Mouse (Mus musculus) forebrain, postnatal 0 days (tissue): ENCODE measurements around the gene Qprt. TPM values are rescaled to one million over a fixed set of nuclear protein-coding genes. Genes with fewer than 3 reads are reported as not detected.

ENCODE experiments used
- ATAC-seq: fragments of 200-750 bp; cut with Nextera tagmentation; 2 replicates; pipeline ENCODE4 v1.8.0; 2017; ENCODE audit warnings: mild to moderate bottlenecking, moderate library complexity
- DNase-seq: peaks from one replicate; pipeline ENCODE4 v3.0.0-alpha.2; 2015
- H3K27ac ChIP-seq: fragments of 300-500 bp; sonication (generic); 2 replicates; pipeline ENCODE4 v1.5.1; 2014; ENCODE audit warnings: low read depth, mild to moderate bottlenecking, antibody characterized with exemption, low read length, moderate library complexity, mixed read lengths
- H3K27me3 ChIP-seq: fragments of 300-500 bp; sonication (generic); 2 replicates; pipeline ENCODE4 v1.6.1; 2014; ENCODE audit warnings: mild to moderate bottlenecking, low read length, mixed read lengths; ENCODE audit not compliant: insufficient read depth
- H3K36me3 ChIP-seq: fragments of 300-500 bp; sonication (generic); 2 replicates; pipeline ENCODE4 v1.6.1; 2014; ENCODE audit warnings: mild to moderate bottlenecking, moderate library complexity; ENCODE audit not compliant: insufficient read depth
- H3K4me1 ChIP-seq: fragments of 300-500 bp; sonication (generic); 2 replicates; pipeline ENCODE4 v1.6.1; 2014; ENCODE audit warnings: antibody characterized with exemption; ENCODE audit not compliant: insufficient read depth
- H3K4me2 ChIP-seq: fragments of 300-500 bp; sonication (generic); 2 replicates; pipeline ENCODE4 v1.6.1; 2014; ENCODE audit warnings: low read depth, mild to moderate bottlenecking, moderate library complexity
- H3K4me3 ChIP-seq: fragments of 300-500 bp; sonication (generic); 2 replicates; pipeline ENCODE4 v1.5.1; 2014; ENCODE audit warnings: low read depth, low read length, mixed read lengths
- H3K9ac ChIP-seq: fragments of 300-500 bp; sonication (generic); 2 replicates; pipeline ENCODE4 v1.6.1; 2014; ENCODE audit warnings: mild to moderate bottlenecking
- H3K9me3 ChIP-seq: fragments of 300-500 bp; sonication (generic); 2 replicates; pipeline ENCODE4 v1.6.1; 2016; ENCODE audit warnings: low read length
- CTCF ChIP-seq: sonication (generic); IDR thresholded peaks from 2 replicates; pipeline ENCODE4 v1.5.1; 2016; ENCODE audit warnings: antibody characterized with exemption, control low read depth, low read depth
- WGBS: fragments of 180-500 bp; shearing (Covaris S2); extraction: QIAGEN DNeasy Blood & Tissue Kit; methylation state at CpG from one replicate; pipeline ENCODE4 v1.1.7; 2014; 5-methylcytosine and 5-hydroxymethylcytosine counted together
- polyA plus RNA-seq: library from polyadenylated mRNA; unstranded; fragments of >200 nt; fragmentation: Nextera tagmentation; extraction: Ambion mirVana; gene quantifications from 2 replicates; pipeline ENCODE4 v1.2.1, GENCODE M21; 2015
- total RNA-seq: library from RNA; depleted of rRNA; stranded (reverse); fragments of >200 nt; gene quantifications from 2 replicates; pipeline ENCODE4 v1.2.3, GENCODE M21; 2014

Qprt gene
- total and polyA plus RNA-seq, 2 experiments from 2014 or later, result 0.84 to 0.90 TPM

DNA sequence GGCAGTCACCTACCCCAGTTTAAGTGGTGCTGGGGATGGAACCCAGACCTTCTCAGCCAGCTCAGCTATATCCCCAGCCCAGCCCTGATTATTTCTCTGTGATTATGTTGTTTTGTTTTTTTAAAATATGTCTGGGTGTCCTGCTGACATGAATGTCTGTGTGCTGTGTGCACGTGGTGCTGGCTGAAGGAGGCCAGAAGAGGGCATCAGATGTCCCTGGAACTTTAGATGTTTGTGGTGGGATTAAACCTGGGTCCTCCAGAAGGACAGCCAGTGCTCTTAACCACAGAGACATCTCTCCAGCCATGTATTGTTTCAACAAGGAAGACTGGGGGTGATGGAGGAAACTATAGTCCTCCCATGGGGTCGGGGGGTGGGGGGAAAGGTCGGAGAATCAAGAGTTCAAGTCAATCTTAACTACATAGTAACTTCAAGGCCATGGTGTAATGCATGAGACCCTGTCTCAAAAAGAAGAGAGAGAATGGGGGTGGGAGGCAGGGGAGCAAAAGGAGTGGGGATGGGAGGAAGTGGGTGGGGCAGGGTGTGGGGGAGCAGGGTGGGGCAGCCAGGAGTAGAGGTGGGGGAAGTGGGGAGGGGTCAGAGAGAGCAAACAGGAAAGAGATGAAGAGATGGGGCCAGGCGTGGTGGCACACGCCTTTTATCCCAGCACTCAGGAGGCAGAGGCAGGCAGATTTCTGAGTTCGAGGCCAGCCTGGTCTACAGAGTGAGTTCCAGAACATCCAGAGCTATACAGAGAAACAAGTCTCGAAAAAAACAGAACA is 18.8 kb upstream of the Qprt start:
- Histone ChIP-seq H3K4me2 (no peak overlapping the region), H3K27ac (no peak overlapping the region), H3K4me1 (no peaks in the 10 kb centered on the region), H3K9me3 (no peaks in the 10 kb centered on the region), H3K27me3 (no peaks in the 10 kb centered on the region), H3K36me3 (no peaks in the 10 kb centered on the region), H3K4me3 (no peak overlapping the region), H3K9ac (no peak overlapping the region)
- DNase-seq (no peak), ATAC-seq (no peak)
- no peak for TF ChIP-seq CTCF
- 65% methylated on average over 7 of the region's 7 CpGs for WGBS

GRCm38 (mm10) chr7:127139562-127139961 is 17.5 kb upstream of the Qprt start:
- no peaks in the 10 kb centered on the region for H3K36me3 ChIP-seq
- no peak overlapping the region for H3K9ac ChIP-seq
- no peak overlapping the region for H3K4me2 ChIP-seq
- no peak for DNase-seq
- no peak overlapping the region for H3K4me3 ChIP-seq
- H3K27me3 ChIP-seq, result no peaks in the 10 kb centered on the region
- WGBS, result 51% methylated on average over 5 of the region's 5 CpGs
- H3K27ac ChIP-seq, result no peak overlapping the region
- ATAC-seq, result no peak
- no peak for TF ChIP-seq CTCF
- H3K9me3 ChIP-seq, result no peaks in the 10 kb centered on the region
- no peaks in the 10 kb centered on the region for H3K4me1 ChIP-seq

GRCm38 (mm10) chr7:127139100-127139499 is 17.1 kb upstream of the Qprt start:
- ATAC-seq, result no peak
- 91% methylated on average over 7 of the region's 7 CpGs for WGBS
- H3K9me3 ChIP-seq, result no peaks in the 10 kb centered on the region

GRCm38 (mm10) chr7:127137262-127138017 is 15.4 kb upstream of the Qprt start, which contains the start of gene Spn:
Gene Spn, minus strand, starts transcription at chr7:127137823.
- ATAC-seq (no peak), DNase-seq (no peak)
- no peaks in the 10 kb centered on the region for H3K9me3 ChIP-seq
- no peaks in the 10 kb centered on the region for H3K27me3 ChIP-seq
- H3K4me2 ChIP-seq, result no peak within 1 kb of the TSS
- no peak within 1 kb of the TSS for H3K4me3 ChIP-seq
- 64% methylated on average over 9 of the region's 9 CpGs for WGBS
- no peaks in the 10 kb centered on the region for H3K4me1 ChIP-seq
- H3K27ac ChIP-seq, result no peak within 1 kb of the TSS
- TF ChIP-seq CTCF, result no peak
- H3K36me3 ChIP-seq, result no peaks in the 10 kb centered on the region
- no peak within 1 kb of the TSS for H3K9ac ChIP-seq

More at GRCm38 (mm10) chr7:127139100-127139499, 17.1 kb upstream of the Qprt start:
- no peak for DNase-seq
- Histone ChIP-seq H3K4me3 (no peak overlapping the region), H3K27me3 (no peaks in the 10 kb centered on the region), H3K4me1 (no peaks in the 10 kb centered on the region), H3K36me3 (no peaks in the 10 kb centered on the region), H3K4me2 (no peak overlapping the region), H3K9ac (no peak overlapping the region), H3K27ac (no peak overlapping the region)
- no peak for TF ChIP-seq CTCF

GRCm38 (mm10) chr7:127136181-127137071 is 14.4 kb upstream of the Qprt start:
- ATAC-seq, result no peak
- no peaks in the 10 kb centered on the region for H3K36me3 ChIP-seq
- no peaks in the 10 kb centered on the region for H3K9me3 ChIP-seq
- no peak overlapping the region for H3K27ac ChIP-seq
- H3K4me3 ChIP-seq, result no peak overlapping the region
- no peaks in the 10 kb centered on the region for H3K27me3 ChIP-seq
- DNase-seq, result no peak
- 86% methylated on average over 22 of the region's 22 CpGs for WGBS
- no peak overlapping the region for H3K9ac ChIP-seq
- H3K4me1 ChIP-seq, result no peaks in the 10 kb centered on the region
- TF ChIP-seq CTCF, result no peak
- H3K4me2 ChIP-seq, result no peak overlapping the region

DNA sequence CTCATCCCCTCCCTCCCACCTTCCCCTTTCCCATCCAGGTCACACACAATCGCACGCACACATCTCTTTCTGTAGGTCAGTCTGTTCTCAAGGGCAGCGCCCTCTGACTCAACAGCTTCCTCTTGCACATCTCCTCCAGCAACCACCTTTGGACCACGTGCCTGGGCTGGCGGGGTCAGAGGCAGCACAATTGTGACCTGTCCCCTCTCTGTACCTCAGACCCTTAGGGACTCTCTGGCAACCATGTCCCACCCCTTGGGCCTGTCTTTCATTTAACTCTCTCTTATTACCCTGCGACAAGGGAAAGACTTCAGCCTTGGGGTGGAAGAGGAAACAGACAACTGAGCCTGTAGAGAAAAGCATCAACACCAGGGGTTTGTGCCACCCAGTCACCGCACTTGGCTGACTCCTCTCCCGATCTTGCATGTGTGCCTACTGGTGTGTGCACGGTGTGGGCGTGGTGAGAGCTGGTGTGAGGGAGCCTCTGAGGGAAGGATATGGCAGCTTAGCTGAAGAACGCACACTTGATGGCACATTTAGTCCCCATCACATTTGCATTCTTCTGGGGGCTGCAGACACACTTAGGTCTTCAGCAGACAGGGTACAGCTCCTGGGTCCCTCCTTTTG is 12.9 kb upstream of the Qprt start:
- H3K9me3 ChIP-seq, result no peaks in the 10 kb centered on the region
- no peaks in the 10 kb centered on the region for H3K36me3 ChIP-seq
- DNase-seq (no peak), ATAC-seq (no peak)
- no peaks in the 10 kb centered on the region for H3K4me1 ChIP-seq
- no peak overlapping the region for H3K9ac ChIP-seq
- no peak overlapping the region for H3K4me2 ChIP-seq
- no peaks in the 10 kb centered on the region for H3K27me3 ChIP-seq
- no peak overlapping the region for H3K27ac ChIP-seq
- no peak overlapping the region for H3K4me3 ChIP-seq
- 87% methylated on average over 11 of the region's 11 CpGs for WGBS
- TF ChIP-seq CTCF, result no peak
